Mouse (Mus musculus) MN1 (cell line): ENCODE data around the gene Chd9.

Experiments
- DNase-seq: peaks from one replicate; pipeline ENCODE4 v3.0.0-alpha.2; 2016; ENCODE audit warnings: low spot score

Chd9 gene

DNA sequence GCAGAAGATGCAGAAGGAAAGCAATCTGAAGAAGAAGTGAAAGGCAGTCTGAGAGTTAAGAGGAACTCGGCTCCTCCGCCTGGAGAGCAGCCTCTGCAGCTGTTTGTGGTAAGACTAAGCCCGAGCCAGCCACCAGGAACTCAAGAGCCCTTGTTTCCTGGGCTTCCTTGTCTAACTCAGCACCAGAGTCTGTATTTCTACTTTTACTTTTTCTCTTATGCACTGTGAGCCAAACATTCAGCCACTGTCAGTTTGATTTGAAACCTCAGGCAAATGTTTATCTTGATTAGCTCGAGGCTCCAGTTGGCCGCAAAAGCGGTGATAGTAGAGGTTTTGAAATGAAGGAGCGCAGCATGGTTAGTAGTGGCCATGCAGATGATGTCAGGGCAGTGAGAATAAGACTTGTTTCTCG is 148.8 kb downstream of the Chd9 start:
- DNase-seq, result no peak

DNA sequence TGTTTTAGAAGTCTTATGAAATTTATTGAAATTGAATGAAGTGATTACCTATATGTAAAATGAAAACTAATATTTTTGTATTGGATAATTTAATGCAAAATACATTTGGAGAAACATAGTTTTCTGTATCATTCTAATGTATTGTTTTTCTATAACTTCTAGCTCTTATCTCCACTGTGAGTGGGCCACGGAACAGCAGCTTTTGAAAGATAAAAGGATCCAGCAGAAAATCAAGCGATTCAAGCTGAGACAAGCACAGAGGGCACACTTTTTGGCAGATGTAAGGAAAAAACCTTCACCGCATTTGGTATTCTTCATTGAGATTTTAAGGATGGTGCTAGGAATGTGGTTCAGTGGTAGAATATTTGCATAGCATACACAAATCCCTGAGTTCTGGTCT is 150.6 kb downstream of the Chd9 start:
- DNase-seq, result no peak

DNA sequence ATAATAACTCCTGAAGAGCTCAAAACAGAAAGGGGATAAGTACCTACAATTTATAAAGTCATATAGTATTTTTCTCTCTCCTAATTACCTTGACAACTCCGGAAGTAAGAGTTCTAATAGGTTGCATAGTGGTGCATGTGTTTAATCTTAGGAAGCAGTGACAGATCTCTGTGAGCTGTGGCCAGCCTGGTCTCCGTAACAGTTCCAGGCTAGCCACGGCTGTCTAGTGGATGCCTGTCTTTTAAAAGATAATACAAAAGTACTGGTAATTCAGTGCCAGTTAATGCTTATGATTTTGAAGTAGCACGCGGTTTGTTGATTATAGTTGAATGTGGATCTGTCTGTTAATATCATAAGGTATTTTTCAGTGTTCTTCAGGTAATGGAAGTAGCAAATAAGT is 151.1 kb downstream of the Chd9 start:
- no peak for DNase-seq

DNA sequence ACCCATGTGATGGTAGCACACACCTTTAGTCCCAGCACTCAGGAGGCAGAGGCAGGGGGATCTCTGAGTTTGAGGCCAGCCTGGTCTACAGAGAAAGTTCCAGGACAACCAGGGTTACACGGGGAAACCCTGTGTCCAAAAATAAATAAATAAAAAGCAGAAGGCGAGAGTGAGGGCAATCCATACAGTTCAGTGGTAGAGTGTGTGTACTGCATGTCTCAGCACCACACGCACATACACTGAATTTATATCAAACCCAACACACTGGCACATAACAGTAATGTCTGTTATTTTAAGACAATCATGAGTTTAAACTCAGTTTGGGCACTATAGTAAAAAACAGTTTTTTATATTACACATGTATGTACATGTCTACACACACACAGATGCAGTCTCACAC is 153.9 kb downstream of the Chd9 start:
- no peak for DNase-seq

DNA sequence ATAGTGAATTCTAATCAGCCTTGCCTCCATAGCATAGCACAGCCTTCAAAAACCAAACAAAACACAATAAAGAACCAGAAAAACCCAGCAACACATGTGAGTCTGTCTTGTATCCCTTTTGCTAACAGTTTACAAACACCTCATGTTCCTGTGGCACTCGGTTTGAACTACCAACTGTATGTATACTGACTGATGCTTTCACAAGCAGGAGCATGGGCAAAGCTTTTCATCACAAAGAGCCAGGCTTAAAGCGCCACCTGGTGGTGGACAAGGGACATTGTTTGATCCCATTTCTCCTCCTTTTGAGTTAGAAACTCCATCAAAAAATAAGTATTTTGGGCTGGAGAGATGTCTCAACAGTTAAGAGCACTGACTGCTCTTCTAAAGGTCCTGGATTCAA is 191.6 kb downstream of the Chd9 start:
- peak; percentile 82 for DNase-seq

DNA sequence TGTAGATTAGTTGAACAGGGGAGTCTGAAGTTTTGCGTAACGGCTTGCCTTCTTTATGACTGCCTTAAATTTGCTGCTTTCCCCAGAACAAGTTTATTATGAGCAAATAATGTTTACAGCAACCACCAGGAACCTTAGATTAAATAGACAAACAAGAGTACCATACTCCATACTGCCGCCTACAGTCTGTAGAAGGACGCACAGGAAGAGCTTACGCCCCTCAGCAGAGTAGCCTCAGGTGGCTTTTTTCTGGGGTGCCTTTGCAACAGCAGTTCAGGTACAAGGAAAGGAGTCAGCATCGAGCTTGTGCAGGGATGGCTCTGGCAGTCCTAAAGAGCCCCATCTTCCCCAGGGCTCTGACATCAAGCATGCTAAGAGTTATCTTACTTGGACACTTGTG is 206.3 kb downstream of the Chd9 start:
- no peak for DNase-seq

DNA sequence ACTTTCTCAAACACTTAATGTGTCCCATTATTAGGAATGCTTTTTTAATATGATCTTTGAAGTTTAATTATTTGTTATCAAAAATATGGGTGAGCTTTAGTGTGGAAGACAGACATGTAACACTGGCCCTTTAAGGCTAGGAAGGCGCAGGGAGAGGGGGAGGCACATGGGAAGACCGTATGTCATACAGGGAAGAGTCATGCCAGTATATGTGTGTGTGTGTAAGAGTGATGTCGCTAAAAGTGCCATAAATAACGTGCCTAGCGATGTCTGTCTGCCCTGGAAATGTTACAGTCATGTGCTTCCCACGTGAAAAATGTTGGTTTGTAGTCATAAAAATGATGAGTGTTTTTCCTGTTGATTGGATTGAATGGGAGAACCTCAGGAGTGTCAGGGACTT is 208.8 kb downstream of the Chd9 start:
- DNase-seq, result no peak

DNA sequence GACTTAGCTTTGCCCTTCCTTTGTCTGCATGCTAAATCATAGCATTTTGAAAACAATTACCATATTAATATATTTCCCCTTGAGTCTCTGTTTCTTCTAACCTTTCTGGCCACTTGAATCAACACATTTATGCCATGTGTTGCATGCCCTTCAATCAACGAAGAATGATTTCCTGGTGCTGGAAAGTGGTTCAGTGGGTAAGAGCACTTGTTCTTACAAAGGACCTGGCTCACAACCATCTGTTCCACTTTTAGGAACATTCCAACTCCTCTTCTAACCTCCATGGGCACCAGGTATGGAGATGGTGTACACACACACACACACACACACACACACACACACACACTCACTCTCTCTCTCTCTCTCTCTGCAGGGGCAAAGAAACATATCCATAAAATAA is 210.5 kb downstream of the Chd9 start:
- DNase-seq, result no peak

DNA sequence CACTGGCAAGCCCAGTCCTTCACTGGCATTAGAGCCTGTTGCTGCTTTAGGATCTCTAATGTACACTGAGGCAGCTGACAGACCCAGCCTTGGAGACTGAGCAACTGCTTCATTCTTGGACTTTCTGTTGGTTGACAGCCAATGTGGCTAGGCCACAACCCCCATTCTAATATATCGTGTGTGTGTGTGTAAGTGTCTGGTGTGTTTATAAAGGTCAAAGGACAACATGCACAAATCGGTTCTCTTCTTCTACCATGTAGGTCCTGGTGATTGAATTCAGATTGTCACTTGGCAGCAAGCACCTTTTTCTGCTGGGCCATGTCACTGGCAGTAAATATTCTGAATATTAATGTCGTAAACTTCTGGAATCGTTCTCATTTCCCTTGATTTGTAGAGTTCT is 218.2 kb downstream of the Chd9 start:
- DNase-seq, result no peak

DNA sequence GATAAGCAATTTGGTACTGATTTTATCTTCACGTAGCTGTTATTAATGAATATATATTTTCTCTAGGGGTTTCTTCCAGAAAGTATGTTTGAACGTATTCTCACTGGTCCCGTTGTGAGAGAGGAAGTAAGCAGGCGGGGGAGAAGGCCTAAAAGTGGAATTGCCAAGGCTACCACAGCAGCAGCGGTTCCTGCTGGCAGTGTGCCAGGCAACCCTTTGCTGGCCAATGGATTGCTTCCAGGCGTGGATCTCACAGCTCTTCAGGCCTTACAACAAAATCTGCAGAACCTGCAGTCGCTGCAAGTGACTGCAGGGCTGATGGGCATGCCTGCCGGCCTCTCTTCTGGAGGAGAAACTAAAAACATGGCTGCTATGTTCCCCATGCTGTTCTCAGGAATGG is 222.9 kb downstream of the Chd9 start:
- peak; percentile 80 for DNase-seq

DNA sequence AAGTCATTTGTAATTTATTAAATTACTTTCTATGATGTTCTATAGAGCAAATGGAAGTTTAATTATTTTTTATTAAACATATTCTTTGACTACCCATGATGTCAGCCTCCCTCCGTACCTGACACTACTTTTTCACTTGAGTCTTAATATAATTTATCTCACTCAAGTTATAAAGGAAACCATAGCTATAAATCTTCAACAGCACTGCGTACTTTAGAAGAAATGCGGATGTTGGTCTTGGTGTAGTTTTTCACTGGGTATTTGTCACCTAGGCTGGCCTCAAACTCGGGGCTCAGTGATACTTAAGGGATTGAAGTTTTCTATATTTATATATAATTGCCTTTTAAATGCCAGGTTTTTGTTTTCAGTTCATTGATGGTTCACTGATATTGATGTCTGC is 226.3 kb downstream of the Chd9 start:
- no peak for DNase-seq

DNA sequence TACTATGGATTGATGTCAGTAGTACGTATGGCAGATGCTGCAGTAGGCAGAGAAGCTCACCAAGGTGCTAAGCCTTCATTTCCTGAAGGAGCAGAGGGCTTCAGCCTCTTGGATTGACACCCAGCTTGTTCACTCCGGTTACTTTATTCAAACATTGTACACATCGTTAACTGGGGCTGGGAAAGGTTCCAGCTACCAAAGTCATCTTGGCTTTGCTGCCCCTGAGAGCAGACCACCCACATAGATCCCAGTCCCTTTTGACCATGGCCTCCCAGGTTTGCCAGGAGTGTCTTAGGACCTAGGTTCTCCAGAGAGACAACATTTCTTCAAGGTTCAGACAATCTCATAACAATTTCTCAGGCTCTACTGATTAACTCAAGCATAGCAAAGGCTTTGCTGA is 228.7 kb downstream of the Chd9 start:
- no peak for DNase-seq

DNA sequence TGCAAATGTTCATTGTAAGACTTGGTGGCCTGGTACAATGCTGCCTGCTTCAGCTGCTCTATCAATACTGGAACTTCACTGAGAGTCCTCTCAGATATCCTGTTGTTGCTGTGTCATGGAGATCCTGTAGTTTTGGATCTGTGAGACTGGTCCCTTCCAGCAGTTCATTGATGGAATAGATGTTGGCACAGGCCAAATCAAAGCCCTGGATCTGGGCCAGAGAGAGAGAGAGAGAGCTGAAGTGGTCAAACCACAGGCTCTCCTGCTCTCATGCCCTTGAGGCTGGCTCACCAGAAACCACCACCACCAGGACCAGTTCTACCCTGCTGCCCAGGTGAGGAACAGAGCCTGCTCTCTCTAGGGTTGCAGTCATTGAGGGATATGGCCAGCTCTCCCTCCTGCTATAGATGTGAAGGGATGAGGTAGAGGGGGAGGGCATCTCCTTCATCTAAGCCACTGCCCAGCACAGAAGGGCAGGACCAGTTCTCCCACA is 231.0 kb downstream of the Chd9 start:
- peak; percentile 19 for DNase-seq

DNA sequence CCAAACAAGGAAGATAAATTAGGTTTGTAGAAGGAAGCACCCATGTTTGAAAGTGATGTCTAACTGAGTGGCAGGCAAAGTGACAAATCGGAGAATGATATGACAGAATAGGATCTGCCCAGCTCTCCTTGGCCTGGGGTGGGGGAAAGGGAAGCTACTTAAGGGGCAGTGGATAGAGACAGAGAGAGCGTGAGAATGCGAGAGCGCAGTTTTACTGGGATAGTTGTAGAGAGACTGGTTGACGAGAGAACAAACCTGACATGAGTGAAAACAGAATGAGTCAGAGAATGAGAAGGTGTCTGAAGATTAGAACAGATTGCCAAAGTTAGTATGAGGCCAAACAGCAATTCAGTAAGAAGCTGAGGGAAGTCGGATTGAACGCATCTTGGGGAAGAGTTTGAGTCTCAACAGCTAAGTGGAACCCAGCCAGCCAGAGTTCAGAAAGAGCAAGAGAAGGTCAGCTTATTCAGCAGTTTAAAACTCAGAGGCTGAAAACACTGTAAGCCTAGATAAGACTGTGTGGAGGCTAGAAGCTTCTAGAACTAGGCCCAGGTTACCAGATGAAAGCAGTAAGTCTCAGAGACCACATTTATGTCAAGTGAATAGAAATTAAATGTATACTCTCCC is 231.8 kb downstream of the Chd9 start:
- no peak for DNase-seq

DNA sequence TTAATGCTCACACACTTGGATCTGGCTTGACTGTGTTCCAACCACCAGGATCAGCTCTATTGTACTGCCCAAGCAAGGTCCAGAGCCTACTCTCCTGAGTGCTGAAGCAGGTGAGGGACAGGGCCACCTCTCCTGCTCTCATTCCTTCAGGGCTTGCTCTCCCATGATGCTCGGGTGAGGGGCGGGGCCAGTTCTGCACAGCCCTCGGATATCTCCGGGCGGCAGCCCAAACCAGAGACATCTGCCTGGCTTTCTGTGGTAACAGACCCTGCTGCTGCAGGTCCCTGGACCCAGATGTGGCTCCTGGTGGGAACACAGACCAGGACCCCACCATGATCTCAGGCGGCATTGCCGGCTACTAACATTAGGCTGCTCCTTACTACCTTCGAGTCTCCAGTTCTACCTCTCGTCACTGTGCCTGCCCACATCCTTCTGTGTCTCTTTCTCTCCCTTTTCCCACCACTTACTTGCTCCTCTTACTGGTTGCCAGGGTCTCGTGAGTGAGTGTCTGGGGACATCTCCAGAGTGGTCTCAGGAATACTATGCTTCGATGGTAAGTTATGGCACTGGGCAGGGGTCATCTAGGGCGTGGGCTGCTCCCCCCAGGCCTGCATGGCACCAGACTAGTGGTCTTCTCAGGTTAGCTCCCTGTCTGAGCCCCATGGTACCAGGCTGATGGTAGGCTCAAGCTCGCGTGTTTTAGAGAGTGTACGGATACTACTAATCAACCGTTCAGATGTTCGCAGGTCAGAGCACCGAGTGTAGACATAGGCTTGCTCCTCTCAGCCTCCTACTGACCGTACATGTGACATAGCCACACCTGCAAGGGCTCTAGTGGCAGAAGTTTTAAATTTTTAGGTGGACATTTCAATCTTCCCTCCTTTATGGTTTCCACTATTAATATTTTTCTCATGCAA is 232.7 kb downstream of the Chd9 start:
- no peak for DNase-seq

DNA sequence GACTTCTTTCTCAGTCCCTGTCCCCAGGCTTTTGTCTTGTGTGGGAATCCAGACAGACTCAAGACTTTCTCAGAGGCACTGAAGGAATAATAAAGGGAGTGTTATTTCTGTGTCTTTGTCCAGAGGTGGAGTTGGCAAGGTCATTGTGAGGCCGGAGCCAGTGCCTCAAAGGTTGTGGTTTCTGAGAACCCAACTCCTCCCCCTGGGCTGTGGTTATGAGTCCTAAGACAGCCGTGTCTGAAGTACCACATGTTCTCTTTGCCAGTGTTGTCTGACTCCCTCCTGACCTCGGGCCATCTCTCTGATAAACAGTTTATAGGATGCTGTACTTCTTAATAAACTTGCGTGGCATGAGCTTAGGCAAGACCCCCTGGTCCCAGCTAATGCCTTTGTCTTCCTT is 237.0 kb downstream of the Chd9 start:
- DNase-seq, result no peak

DNA sequence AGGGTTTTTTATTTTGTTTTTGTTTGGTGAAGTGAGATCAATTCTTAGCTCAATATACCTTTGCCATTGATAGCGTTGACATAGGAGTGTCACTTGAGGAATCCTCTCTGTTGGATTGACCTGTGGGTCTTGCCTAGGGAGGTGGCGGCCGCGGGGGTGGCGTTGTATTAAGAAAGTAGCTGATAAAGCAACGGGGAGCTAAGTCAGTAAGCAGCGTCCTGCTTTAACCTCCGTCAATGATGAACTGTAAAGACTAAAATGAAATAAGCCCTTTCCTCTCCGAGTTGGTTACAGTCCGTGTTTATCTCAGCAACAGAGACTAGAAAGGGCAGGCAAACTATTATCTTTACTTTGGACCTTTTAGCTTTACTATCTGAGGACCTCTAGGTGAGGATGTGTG is 241.3 kb downstream of the Chd9 start:
- DNase-seq, result peak; percentile 24

DNA sequence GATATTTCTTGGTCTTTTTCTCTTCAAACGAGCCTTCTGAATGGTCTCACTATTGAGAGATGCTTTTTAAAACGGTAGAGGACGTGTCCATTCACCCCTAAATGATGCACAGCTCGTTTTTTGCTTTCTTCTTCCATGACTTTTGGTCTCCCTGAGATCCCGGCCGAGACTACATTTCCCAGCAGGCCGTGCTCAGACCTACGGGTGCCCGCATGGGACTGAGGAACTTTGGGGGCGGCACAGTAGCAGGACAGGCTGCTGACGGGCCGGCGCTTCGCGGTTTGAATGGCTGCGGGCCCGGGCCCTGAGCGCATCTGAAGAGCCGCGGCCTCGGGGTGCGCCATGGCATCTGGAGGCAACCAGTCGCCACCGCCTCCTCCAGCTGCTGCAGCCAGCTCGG is 241.7 kb downstream of the Chd9 start, which contains the start of gene Rbl2:
Gene Rbl2, plus strand, starts transcription at position 224 of the 400 bp plus-strand sequence.
- DNase-seq, result peak; percentile 96

DNA sequence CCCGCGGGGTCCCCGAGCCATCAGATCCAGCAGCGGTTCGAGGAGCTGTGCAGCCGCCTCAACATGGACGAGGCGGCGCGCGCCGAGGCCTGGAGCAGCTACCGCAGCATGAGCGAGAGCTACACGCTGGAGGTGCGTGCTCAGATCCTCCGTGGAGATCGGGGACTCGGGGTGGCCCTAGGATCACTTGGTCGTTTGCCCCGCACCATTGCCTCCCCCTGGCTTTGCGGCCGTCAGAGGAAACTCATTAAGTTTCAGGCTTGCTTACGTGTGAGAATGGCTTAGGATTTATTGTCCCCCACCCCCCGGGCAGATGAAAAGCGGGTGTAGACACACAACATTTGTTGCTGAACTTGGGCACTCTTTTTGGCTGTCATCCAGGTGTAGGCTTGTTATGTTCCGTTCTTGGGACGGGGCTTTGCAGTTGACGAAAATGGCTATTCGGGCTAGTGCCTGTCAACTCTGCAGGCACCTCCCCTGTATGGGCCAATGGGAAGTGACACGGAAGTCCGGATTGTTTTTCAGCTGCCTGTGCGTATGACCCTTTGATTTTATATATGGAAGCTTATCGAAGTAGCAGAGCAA is 242.2 kb downstream of the Chd9 start:
- peak; percentile 86 for DNase-seq

DNA sequence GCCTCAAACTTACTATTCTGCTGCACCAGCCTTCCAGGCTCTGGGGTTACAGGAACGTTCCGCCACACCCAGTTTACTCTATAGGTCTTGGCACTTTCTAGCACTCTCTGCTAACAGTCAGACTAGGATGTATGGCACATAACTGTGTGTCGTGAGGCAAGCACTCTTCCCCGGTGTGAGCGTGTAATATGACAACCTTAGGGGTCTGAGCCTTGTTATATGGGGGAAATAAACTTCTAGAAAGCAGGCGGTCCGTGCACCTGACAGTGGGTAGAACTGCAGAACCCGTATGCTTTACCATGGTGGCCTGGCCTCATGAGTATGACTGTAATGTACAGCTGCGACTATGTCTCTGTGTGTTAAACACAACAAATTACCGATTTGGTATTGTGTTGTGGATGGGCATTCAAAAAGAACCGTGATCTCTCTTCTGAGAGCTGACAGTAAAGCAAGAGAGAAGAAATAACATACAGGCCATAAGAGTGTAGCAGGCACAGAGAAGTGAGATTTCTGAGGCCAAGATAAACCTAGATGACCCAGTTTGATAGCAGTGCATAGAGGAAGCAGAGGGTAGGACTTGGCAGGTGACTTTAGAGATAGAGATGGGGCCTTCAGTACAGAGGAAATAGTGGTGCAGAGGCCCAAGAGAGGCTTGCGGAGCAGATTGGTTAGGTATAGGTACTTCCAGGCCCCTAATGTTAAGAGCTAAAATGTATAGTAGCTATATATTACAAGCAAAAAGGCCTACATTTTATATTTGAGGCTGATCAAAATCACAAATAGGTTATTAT is 249.1 kb downstream of the Chd9 start:
- no peak for DNase-seq

DNA sequence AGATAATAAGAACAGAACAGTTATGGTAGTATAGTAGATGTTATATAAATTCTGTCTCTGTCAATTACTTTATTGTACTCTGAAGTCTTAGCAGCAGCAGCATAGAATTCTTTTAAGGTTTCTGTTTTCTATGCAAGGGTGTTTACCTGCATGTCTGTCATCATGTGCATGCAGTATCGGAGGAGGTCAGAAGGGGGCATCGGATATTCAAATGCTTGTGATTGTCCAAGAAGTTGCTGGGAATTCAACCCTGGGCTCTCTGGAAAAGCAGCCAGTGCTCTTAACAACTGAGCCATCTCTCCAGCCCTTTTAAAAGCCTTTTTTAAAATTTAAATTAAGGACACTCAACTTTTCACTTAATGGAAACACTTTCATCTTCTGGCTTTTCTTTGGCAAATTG is 251.5 kb downstream of the Chd9 start:
- DNase-seq, result no peak

DNA sequence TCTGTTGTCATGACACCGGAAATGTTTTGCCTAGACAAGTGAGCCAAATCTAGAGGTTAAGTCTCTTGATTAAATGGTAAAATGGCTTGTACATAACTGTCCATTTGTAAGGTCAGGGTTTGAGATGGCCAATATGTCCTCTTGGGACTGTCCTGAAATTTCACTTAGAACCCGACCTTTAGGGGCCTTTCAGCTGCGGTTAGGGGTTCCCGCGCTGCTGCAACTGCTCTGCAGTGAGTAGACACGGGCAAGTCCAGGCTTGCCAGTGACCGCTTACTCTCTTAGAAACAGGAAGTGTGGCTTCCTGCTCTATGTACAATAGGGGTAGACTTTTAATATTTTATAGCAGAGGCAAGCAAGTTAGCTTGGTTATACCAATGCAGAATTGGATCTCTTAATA is 253.8 kb downstream of the Chd9 start:
- no peak for DNase-seq
